Comparison of ENCODE assay signal across 19 mouse cellular contexts in the genomic region with DNA sequence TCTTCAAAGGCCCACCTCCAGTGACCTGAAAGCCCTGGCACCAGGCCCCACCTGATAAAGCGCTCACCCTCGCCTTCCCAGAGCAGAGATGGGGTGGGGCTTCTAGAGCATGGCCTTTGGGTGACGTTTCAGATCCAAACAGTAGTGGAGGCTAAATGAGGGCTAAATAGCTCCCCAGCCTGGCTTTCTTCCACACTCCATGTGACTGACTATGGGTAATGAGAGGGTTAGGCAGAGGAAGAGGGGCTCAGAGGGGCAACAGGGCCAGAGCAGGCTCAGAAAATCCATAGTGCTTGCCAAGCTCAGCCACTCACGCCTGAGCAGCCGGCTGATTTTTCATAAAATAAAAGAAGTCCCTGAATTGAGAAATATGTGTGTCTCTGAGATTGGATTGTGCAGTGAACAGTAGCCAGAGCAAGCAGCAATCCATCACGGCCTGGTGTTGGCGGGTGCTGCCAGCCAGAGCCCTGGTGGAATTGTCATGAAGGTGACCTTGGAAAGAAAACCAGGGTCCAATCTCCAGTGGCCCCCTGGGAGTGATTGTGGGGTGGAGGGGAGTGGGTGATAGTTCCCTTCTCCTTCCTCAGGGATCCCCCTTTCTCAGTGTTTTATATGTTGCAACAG.
"Had no signal": no experiment of that assay in that cellular context is flagged by ENCODE, and none has a peak within 500 bp of the region (broad histone marks: within the 10 kb centered on the region; RNA-seq: fewer than 3 reads in every experiment).

No protein-coding gene starts in this region.

- H3K27me3 ChIP-seq: limb, embryonic 12.5 days; limb, embryonic 15.5 days; megakaryocyte, embryonic 14.5 days had no signal

- H3K4me1 ChIP-seq: limb, embryonic 12.5 days; limb, embryonic 15.5 days; megakaryocyte, embryonic 14.5 days; midbrain, embryonic 10.5 days had no signal

- H3K36me3 ChIP-seq: limb, embryonic 12.5 days; limb, embryonic 15.5 days; midbrain, embryonic 10.5 days had no signal

- H3K27ac ChIP-seq: limb, embryonic 12.5 days; limb, embryonic 15.5 days; liver, embryonic 14.5 days; midbrain, embryonic 10.5 days had no signal

- H3K9me3 ChIP-seq: limb, embryonic 12.5 days; limb, embryonic 15.5 days; megakaryocyte, embryonic 14.5 days; midbrain, embryonic 10.5 days had no signal

- ATAC-seq: liver, postnatal 0 days; lung, postnatal 0 days had no signal

- H3K4me3 ChIP-seq: limb, embryonic 12.5 days; limb, embryonic 15.5 days; megakaryocyte, embryonic 14.5 days; midbrain, embryonic 10.5 days had no signal

- DNase-seq: kidney, adult 9 months; kidney, postnatal 14 days; kidney, postnatal 4 days; left cerebral cortex, postnatal 4 days; liver, postnatal 0 days; lung, embryonic 14.5 days; midbrain, embryonic 14.5 days; retina, postnatal 1 day; right cerebral cortex, postnatal 25 days; spleen, adult 18-20 months; thymus, adult 18-20 months; thymus, postnatal 36 days had no signal

- H3K4me2 ChIP-seq: limb, embryonic 12.5 days; limb, embryonic 15.5 days; liver, embryonic 11.5 days; lung, embryonic 14.5 days had no signal

- H3K9ac ChIP-seq: limb, embryonic 12.5 days; limb, embryonic 15.5 days; liver, embryonic 14.5 days; liver, postnatal 0 days; lung, embryonic 14.5 days had no signal
